Mouse (Mus musculus) ES-E14 (cell line): Measurements from ENCODE around the gene Cog7. TPM values are rescaled to one million over a fixed set of nuclear protein-coding genes. Genes with fewer than 3 reads are reported as not detected.

Experiments used
- DNase-seq: peaks from one replicate; pipeline ENCODE4 v3.0.0-alpha.2; 2013; ENCODE audit warnings: low read depth, low spot score
- H3K27ac ChIP-seq: 2 replicates; pipeline ENCODE4 v1.5.1; 2012; ENCODE audit warnings: low read depth, mild to moderate bottlenecking, low read length, moderate library complexity, mixed read lengths; ENCODE audit not compliant: poor library complexity, insufficient read depth, severe bottlenecking
- H3K36me3 ChIP-seq: 2 replicates; pipeline ENCODE4 v1.6.1; 2012; ENCODE audit warnings: mild to moderate bottlenecking, low read length, moderate library complexity, mixed read lengths; ENCODE audit not compliant: control insufficient read depth, poor library complexity, insufficient read depth, severe bottlenecking
- H3K4me1 ChIP-seq, 2 experiments: fragments of 150-350 bp in 1 of 2; sonication (generic) in 1 of 2; 2 replicates each; pipeline ENCODE4 v1.6.1; 2012; ENCODE audit warnings: low read length in 2 of 2, mild to moderate bottlenecking in 1 of 2, mixed read lengths in 1 of 2; ENCODE audit not compliant: control insufficient read depth in 2 of 2, insufficient read depth in 2 of 2, poor library complexity in 1 of 2
- H3K4me3 ChIP-seq, 2 experiments: fragments of 150-350 bp in 1 of 2; sonication (generic) in 1 of 2; 2 replicates each; pipeline ENCODE4 v1.5.1; 2012; ENCODE audit warnings: low read length in 2 of 2, low read depth in 1 of 2, mild to moderate bottlenecking in 1 of 2, mixed read lengths in 1 of 2; ENCODE audit not compliant: insufficient read depth in 1 of 2, poor library complexity in 1 of 2, severe bottlenecking in 1 of 2
- H3K9ac ChIP-seq: 2 replicates; pipeline ENCODE4 v1.6.1; 2012; ENCODE audit warnings: low read depth, mild to moderate bottlenecking, low read length, mixed read lengths; ENCODE audit not compliant: poor library complexity, insufficient read depth, severe bottlenecking
- H3K9me3 ChIP-seq: fragments of 150-350 bp; sonication (generic); 2 replicates; pipeline ENCODE4 v1.6.1; 2012; ENCODE audit warnings: low read depth, mild to moderate bottlenecking, low read length; ENCODE audit not compliant: control insufficient read depth, insufficient read depth
- CHD2 ChIP-seq: IDR thresholded peaks from 2 replicates; pipeline ENCODE4 v1.6.1; 2014; ENCODE audit warnings: mild to moderate bottlenecking, low read depth, low read length, inconsistent platforms
- HCFC1 ChIP-seq: IDR thresholded peaks from 2 replicates; pipeline ENCODE4 v1.6.1; 2012; ENCODE audit warnings: low read length, inconsistent platforms, borderline replicate concordance; ENCODE audit not compliant: insufficient read depth
- MAFK ChIP-seq: IDR thresholded peaks from 2 replicates; pipeline ENCODE4 v1.6.1; 2014; ENCODE audit warnings: mild to moderate bottlenecking, low read depth, low read length, inconsistent platforms; ENCODE audit not compliant: insufficient read depth
- ZC3H11A ChIP-seq: IDR thresholded peaks from 2 replicates; pipeline ENCODE4 v1.6.1; 2012; ENCODE audit warnings: low read depth, mild to moderate bottlenecking, inconsistent platforms, low read length, borderline replicate concordance
- ZNF384 ChIP-seq: IDR thresholded peaks from 2 replicates; pipeline ENCODE4 v1.6.1; 2012; ENCODE audit warnings: low read depth, low read length, inconsistent platforms
- in situ Hi-C, 2 experiments: fragments of 600-800 bp; cut with MboI; formaldehyde crosslinking; loops; one replicate each; pipeline ENCODE4 v1.15.1; 2025; ENCODE audit warnings: low sequenced_read_pairs in 2 of 2, inconsistent platforms in 1 of 2; ENCODE audit not compliant: unreplicated experiment in 2 of 2
- total RNA-seq: library from RNA; depleted of rRNA; stranded (reverse); fragments of 300-350 nt; gene quantifications from 2 replicates; pipeline ENCODE4 v1.2.3, GENCODE M21; 2012; rRNA removed

Cog7 gene
- total RNA-seq, 1 experiment: 19.9 TPM

DNA sequence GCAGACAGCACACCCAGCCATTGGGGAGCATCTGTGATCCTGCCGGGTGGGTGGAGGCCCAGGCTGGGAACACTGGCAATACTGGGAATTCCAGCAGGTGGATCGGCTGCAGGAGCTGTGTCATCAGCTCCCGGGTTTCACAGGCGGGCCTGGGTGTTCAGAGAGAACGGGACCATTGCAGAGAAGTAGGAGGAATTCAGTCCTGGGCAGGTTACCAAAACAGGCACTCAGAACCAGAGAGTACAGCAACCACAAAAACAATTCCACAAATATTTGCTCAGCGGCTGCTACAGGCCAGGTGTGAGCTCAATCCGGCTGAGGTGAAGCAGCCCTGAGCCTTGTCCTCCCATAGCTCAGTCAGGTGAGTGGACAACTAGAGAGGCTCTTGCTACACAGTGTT, 144.7 kb downstream of the Cog7 start:
- Histone ChIP-seq H3K4me3 (no peak overlapping the region), H3K4me1 (no peaks in the 10 kb centered on the region), H3K36me3 (no peaks in the 10 kb centered on the region), H3K27ac (no peak overlapping the region), H3K9ac (no peak overlapping the region), H3K9me3 (no peaks in the 10 kb centered on the region)
- DNase-seq: no peak
- in situ Hi-C loops: no loop called here
- TF ChIP-seq CHD2 (no peak), HCFC1 (no peak), MAFK (no peak), ZC3H11A (no peak), ZNF384 (no peak)

DNA sequence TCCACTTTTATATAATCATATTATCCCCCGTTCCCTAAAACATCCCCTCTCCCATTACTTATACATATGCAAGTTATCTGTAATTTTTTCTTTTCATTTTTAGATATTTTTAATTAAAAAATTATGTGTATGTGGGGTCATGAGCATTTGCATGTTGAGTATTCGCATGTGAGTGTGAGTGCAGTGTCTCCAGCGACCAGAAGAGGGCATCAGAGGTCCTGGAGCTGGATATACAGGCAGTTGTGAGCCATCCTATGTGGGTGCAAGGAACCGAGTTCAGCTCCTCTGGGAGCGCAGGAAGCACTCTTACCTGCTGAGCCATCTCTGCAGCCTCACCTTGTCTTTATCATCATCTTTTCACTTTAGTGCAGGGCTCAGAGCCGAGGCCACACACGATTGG, 146.1 kb downstream of the Cog7 start:
- DNase-seq: no peak
- H3K4me1 ChIP-seq: no peaks in the 10 kb centered on the region
- no peak overlapping the region for H3K4me3 ChIP-seq
- in situ Hi-C loops: no loop called here
- no peaks in the 10 kb centered on the region for H3K36me3 ChIP-seq
- no peak overlapping the region for H3K27ac ChIP-seq
- TF ChIP-seq ZC3H11A: peak; percentile 49; the same call in 1 of the 2 replicates
- no peak for TF ChIP-seq CHD2
- no peak overlapping the region for H3K9ac ChIP-seq
- H3K9me3 ChIP-seq: no peaks in the 10 kb centered on the region

Other genes with a start within 250 kb of the Cog7 start
- not detected in 2 replicates for gene Scnn1g, start 247.2 kb downstream of the Cog7 start, total RNA-seq
- gene Scnn1b, start 116.7 kb downstream of the Cog7 start, total RNA-seq: 0.21 and 0.22 TPM in 2 replicates
- gene Gga2, start 39.5 kb upstream of the Cog7 start, total RNA-seq: 68.5 and 71.9 TPM in 2 replicates
- 56.1 and 70.7 TPM in 2 replicates for gene Ubfd1, start 85.5 kb upstream of the Cog7 start, total RNA-seq
- gene Ears2, start 85.6 kb upstream of the Cog7 start, total RNA-seq: 18.6 and 20.5 TPM in 2 replicates
- gene Ndufab1, start 120.2 kb upstream of the Cog7 start, total RNA-seq: 113 and 151 TPM in 2 replicates
- 21.0 and 24.4 TPM in 2 replicates for gene Palb2, start 151.3 kb upstream of the Cog7 start, total RNA-seq
- 34.8 and 46.0 TPM in 2 replicates for gene Dctn5, start 151.3 kb upstream of the Cog7 start, total RNA-seq
- gene Plk1, start 177.7 kb upstream of the Cog7 start, total RNA-seq: 66.1 and 73.8 TPM in 2 replicates
- gene Ern2, start 204.5 kb upstream of the Cog7 start, total RNA-seq: 0.11 TPM in 1 of 2 replicates, not detected in the other
- gene Chp2, start 237.8 kb upstream of the Cog7 start, total RNA-seq: 0.16 TPM in 1 of 2 replicates, not detected in the other